Mouse (Mus musculus): ENCODE measurements at regions not wholly inside any gene's neighbourhood (a gene's known extent, or its start where the extent isn't known, plus 50 kb on each side); places are given as distances from the start of the nearest gene placed in this dataset.
A peak's percentile ranks its signal among the peaks of the same experiment; 100 is the strongest.

DNA sequence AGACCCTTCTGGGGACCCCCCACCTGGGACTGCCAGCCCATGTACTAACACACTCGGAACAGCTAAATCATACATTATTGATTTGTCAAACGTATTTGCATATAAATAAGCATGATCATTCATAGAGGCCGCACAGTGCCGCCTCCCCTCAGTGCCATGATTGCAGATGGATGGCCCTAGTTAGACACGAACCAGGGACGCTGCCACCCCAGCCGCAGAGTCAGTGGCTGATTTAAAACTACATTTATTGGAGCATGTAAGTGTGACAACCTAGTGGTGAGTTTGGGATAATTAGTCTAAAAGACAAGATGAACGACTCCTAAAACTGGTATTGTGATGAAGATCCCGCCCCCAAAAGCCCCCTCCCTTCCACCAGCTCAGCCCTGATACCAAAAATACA lies 138.3 kb upstream of the Top1 start:
- H3K27ac ChIP-seq (ENCODE audit: low read depth) = no peak overlapping the region
- TF ChIP-seq EP300 (IDR thresholded peaks at IDR 0.05; ENCODE audit: low read depth) = no peak
- TF ChIP-seq CTCF (IDR thresholded peaks at IDR 0.05; ENCODE audit: low read depth) = no peak
- no peaks in the 10 kb centered on the region for H3K27me3 ChIP-seq (ENCODE audit: control insufficient read depth, insufficient read depth, low read length)
- ATAC-seq (ENCODE audit: insufficient read depth, low read depth) (no peak), DNase-seq (ENCODE audit: low spot score) (no peak)
- 70% methylated on average over 9 of the region's 9 CpGs for whole genome bisulfite sequencing
- no peaks in the 10 kb centered on the region for H3K9me3 ChIP-seq (replicated peaks; ENCODE audit: control insufficient read depth, low read length)
- no peaks in the 10 kb centered on the region for H3K36me3 ChIP-seq (replicated peaks; ENCODE audit: control insufficient read depth, insufficient read depth, low read length)
- H3K4me2 ChIP-seq (ENCODE audit: low read depth, low read length) = no peak overlapping the region
- H3K9ac ChIP-seq (replicated peaks; ENCODE audit: low read depth, low read length) = no peak overlapping the region
- H3K4me1 ChIP-seq (ENCODE audit: control insufficient read depth, insufficient read depth) = no peaks in the 10 kb centered on the region
- H3K4me3 ChIP-seq (ENCODE audit: low read depth, low read length) = no peak overlapping the region

DNA sequence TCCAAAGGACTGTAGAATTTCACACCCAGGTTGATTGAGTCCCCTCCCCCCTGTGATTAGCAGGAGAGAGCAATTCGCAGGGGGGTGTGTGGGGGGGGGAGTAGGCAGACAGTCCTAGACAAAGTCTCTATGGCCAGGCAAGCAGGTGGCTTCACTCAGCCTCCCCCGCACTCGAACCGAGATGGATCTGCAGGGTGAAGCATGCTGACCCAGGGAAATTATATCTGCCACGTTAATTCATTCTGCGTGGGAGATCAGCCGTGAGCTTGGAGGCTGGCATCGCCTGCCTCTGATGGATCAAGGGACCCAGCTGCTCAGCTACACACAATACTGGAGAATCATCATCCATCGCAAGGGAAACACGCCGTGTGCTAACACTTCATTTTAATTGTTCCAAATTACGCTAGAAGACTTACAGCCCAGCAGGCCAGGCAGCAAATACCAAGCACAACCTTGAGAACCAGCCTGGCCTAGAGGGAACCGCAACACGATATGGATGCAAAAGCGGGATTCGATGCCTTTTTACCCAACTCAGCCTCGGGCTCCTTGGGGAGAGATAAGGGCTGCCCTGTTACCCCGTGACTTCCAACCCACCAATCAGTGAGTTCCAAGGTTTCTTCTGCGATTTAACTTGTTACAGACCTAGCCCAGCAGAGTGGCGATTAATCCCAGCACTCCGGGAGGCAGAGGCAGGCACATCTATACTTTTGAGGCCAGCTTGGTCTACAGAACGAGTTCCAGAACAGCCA lies 137.7 kb upstream of the Top1 start:
- no peaks in the 10 kb centered on the region for H3K9me3 ChIP-seq (replicated peaks; ENCODE audit: control insufficient read depth, low read length)
- H3K4me2 ChIP-seq (ENCODE audit: low read depth, low read length) = no peak overlapping the region
- no peak overlapping the region for H3K9ac ChIP-seq (replicated peaks; ENCODE audit: low read depth, low read length)
- no peaks in the 10 kb centered on the region for H3K4me1 ChIP-seq (ENCODE audit: control insufficient read depth, insufficient read depth)
- TF ChIP-seq EP300 (IDR thresholded peaks at IDR 0.05; ENCODE audit: low read depth) = no peak
- no peak for TF ChIP-seq CTCF (IDR thresholded peaks at IDR 0.05; ENCODE audit: low read depth)
- no peak overlapping the region for H3K4me3 ChIP-seq (ENCODE audit: low read depth, low read length)
- H3K36me3 ChIP-seq (replicated peaks; ENCODE audit: control insufficient read depth, insufficient read depth, low read length) = no peaks in the 10 kb centered on the region
- no peak overlapping the region for H3K27ac ChIP-seq (ENCODE audit: low read depth)
- DNase-seq (ENCODE audit: low spot score) (no peak), ATAC-seq (ENCODE audit: insufficient read depth, low read depth) (no peak)
- H3K27me3 ChIP-seq (ENCODE audit: control insufficient read depth, insufficient read depth, low read length) = no peaks in the 10 kb centered on the region
- 54% methylated on average over 22 of the region's 22 CpGs for WGBS

DNA sequence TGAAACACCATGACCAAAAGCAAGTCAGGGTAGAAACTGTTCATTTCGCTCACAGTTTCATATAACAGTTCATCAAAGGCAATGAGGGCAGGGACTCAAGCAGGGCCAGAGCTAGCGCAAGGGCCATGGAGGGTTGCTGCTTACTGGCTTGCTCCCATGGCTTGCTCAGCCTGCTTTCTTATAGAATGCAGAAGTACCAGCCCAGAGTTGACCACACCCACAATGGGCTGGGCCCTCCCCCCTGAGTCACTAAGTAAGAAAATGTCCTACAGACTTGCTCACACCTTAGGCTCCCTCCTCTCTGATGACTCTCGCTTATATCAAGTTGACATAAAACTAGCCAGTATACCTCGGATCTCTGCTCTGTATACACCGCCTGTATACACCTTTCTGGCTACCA lies 135.5 kb upstream of the Top1 start:
- H3K36me3 ChIP-seq (replicated peaks; ENCODE audit: control insufficient read depth, insufficient read depth, low read length) = no peaks in the 10 kb centered on the region
- DNase-seq (ENCODE audit: low spot score) = no peak
- no peak for ATAC-seq (ENCODE audit: insufficient read depth, low read depth)
- TF ChIP-seq EP300 (IDR thresholded peaks at IDR 0.05; ENCODE audit: low read depth) (no peak), CTCF (IDR thresholded peaks at IDR 0.05; ENCODE audit: low read depth) (no peak)
- 87% methylated on average over 5 of the region's 5 CpGs for WGBS
- H3K4me2 ChIP-seq (ENCODE audit: low read depth, low read length) = no peak overlapping the region
- 0 out of 2 replicates have a peak, but pooled peaks cover 3% of the 10 kb centered on the region for H3K27me3 ChIP-seq (ENCODE audit: control insufficient read depth, insufficient read depth, low read length)
- peak overlapping the region; percentile 28 for H3K27ac ChIP-seq (ENCODE audit: low read depth)
- H3K4me1 ChIP-seq (ENCODE audit: control insufficient read depth, insufficient read depth) = no peaks in the 10 kb centered on the region
- no peaks in the 10 kb centered on the region for H3K9me3 ChIP-seq (replicated peaks; ENCODE audit: control insufficient read depth, low read length)
- no peak overlapping the region for H3K4me3 ChIP-seq (ENCODE audit: low read depth, low read length)
- no peak overlapping the region for H3K9ac ChIP-seq (replicated peaks; ENCODE audit: low read depth, low read length)

DNA sequence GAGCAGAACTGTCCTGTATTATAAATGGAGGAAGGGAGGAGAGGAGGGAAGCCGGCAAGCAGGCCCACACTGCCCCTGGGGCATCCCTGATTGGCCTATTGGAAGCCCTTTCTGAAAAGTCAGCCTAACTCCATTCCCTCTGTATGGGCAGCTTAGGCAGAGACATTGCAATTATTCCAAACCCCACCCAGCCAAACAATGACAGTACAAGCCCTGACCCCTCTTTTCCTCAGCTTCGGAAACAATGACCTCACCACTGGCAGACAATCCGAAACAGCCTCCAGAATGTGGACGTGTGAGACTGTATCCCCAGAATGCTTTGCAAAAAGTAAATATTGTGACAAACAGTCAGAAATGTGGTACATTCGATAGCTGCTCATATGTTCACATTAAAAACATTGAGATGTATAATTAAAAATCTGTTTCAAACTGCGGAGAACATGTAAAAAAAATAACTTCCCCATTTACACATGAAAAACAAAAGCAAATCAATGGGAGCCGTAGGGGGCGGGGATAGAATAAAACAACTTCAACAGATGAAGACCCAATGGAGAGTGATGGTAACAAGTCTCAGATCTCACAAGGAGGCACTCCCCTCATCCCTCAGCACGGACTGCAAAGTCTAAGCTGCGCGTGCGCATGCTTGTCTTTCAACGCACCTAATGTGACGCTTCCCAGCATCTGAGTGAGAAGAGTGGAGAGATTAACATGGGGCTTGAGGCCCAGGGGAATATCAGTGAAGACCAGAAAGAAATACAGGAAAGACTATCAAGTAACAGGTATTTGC lies 134.9 kb upstream of the Top1 start:
- ATAC-seq (ENCODE audit: insufficient read depth, low read depth) = peak; percentile 70
- no peaks in the 10 kb centered on the region for H3K4me1 ChIP-seq (ENCODE audit: control insufficient read depth, insufficient read depth)
- peak overlapping the region; percentile 28 for H3K27ac ChIP-seq (ENCODE audit: low read depth)
- no peaks in the 10 kb centered on the region for H3K36me3 ChIP-seq (replicated peaks; ENCODE audit: control insufficient read depth, insufficient read depth, low read length)
- H3K9ac ChIP-seq (replicated peaks; ENCODE audit: low read depth, low read length) = no peak overlapping the region
- H3K9me3 ChIP-seq (replicated peaks; ENCODE audit: control insufficient read depth, low read length) = no peaks in the 10 kb centered on the region
- 0 out of 2 replicates have a peak, but pooled peaks cover 3% of the 10 kb centered on the region for H3K27me3 ChIP-seq (ENCODE audit: control insufficient read depth, insufficient read depth, low read length)
- TF ChIP-seq CTCF (IDR thresholded peaks at IDR 0.05; ENCODE audit: low read depth) = no peak
- no peak for TF ChIP-seq EP300 (IDR thresholded peaks at IDR 0.05; ENCODE audit: low read depth)
- no peak overlapping the region for H3K4me3 ChIP-seq (ENCODE audit: low read depth, low read length)
- DNase-seq (ENCODE audit: low spot score) = peak; percentile 60
- 32% methylated on average over 14 of the region's 14 CpGs for WGBS
- H3K4me2 ChIP-seq (ENCODE audit: low read depth, low read length) = no peak overlapping the region

DNA sequence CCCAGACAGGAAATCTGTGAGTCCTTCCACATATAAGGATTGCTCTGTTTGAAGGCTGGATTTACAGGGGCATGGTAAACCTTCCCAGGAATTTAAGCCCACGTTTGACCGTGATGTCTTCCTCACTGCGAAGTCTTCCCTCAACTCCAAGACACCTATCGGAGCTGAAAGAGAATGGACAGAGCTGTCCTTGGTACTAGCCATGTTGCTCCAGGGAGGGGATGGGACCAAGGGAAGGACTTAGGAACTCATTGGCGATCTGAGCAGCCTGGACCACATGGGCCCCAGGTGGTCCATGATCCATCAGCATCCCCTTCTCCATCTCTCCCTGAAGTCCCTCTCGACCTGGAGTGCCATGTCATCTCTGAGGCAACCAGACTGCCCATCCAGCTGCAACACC lies 130.1 kb upstream of the Top1 start:
- ATAC-seq (ENCODE audit: insufficient read depth, low read depth) (no peak), DNase-seq (ENCODE audit: low spot score) (no peak)
- Histone ChIP-seq H3K4me1 (ENCODE audit: control insufficient read depth, insufficient read depth) (no peaks in the 10 kb centered on the region), H3K27ac (ENCODE audit: low read depth) (no peak overlapping the region), H3K36me3 (replicated peaks; ENCODE audit: control insufficient read depth, insufficient read depth, low read length) (no peaks in the 10 kb centered on the region), H3K4me2 (ENCODE audit: low read depth, low read length) (no peak overlapping the region), H3K9ac (replicated peaks; ENCODE audit: low read depth, low read length) (no peak overlapping the region), H3K27me3 (ENCODE audit: control insufficient read depth, insufficient read depth, low read length) (peaks cover 9% of the 10 kb centered on the region; the same call in 1 of the 2 replicates), H3K9me3 (replicated peaks; ENCODE audit: control insufficient read depth, low read length) (no peaks in the 10 kb centered on the region), H3K4me3 (ENCODE audit: low read depth, low read length) (no peak overlapping the region)
- 38% methylated on average over 6 of the region's 6 CpGs for WGBS
- TF ChIP-seq CTCF (IDR thresholded peaks at IDR 0.05; ENCODE audit: low read depth) = no peak
- no peak for TF ChIP-seq EP300 (IDR thresholded peaks at IDR 0.05; ENCODE audit: low read depth)

All from heart, postnatal 0 days (tissue).